Mouse (Mus musculus) limb, embryonic 11.5 days (tissue): ENCODE measurements around the gene Pet117. TPM values are rescaled to one million over a fixed set of nuclear protein-coding genes. Genes with fewer than 3 reads are reported as not detected.

Experiments used
- polyA plus RNA-seq: library from polyadenylated mRNA; unstranded; fragments of >200 nt; fragmentation: Nextera tagmentation; extraction: Ambion mirVana; gene quantifications from 2 replicates; pipeline ENCODE4 v1.2.1, GENCODE M21; 2014

Pet117 gene
- polyA plus RNA-seq, 1 experiment from 2014 or later: 1.7 TPM

Other genes starting within 250 kb of the Pet117 start
- 21.6 and 22.6 TPM in 2 replicates for gene Mgme1, start 98.3 kb upstream of the Pet117 start, polyA plus RNA-seq
- gene Snx5, start 98.1 kb upstream of the Pet117 start, polyA plus RNA-seq: 139 and 141 TPM in 2 replicates
- gene Ovol2, start 36.9 kb upstream of the Pet117 start, polyA plus RNA-seq: 0.53 and 0.55 TPM in 2 replicates
- gene Kat14, start within 50 bp of the Pet117 start, polyA plus RNA-seq: 43.9 and 47.8 TPM in 2 replicates
- 1.0 and 2.7 TPM in 2 replicates for gene Dzank1, start 158.4 kb downstream of the Pet117 start, polyA plus RNA-seq
- 32.2 and 33.9 TPM in 2 replicates for gene Polr3f, start 158.7 kb downstream of the Pet117 start, polyA plus RNA-seq
- 70.1 and 71.0 TPM in 2 replicates for gene Rbbp9, start 181.9 kb downstream of the Pet117 start, polyA plus RNA-seq
- 103 and 104 TPM in 2 replicates for gene Sec23b, start 187.2 kb downstream of the Pet117 start, polyA plus RNA-seq
- gene Smim26, start 225.1 kb downstream of the Pet117 start, polyA plus RNA-seq: 35.6 and 39.7 TPM in 2 replicates
- 32.3 and 40.7 TPM in 2 replicates for gene Dtd1, start 230.9 kb downstream of the Pet117 start, polyA plus RNA-seq